Mouse (Mus musculus) lung, adult 2 months (tissue): ENCODE data around the gene Gne.

ENCODE experiments used
- CTCF ChIP-seq: fragments of 200-500 bp; IDR thresholded peaks from 2 replicates; pipeline ENCODE4 v1.5.1; 2011; ENCODE audit warnings: mild to moderate bottlenecking, low read length, control low read depth; ENCODE audit not compliant: insufficient read depth
- POLR2A ChIP-seq: fragments of 200-500 bp; IDR thresholded peaks from 2 replicates; pipeline ENCODE4 v1.6.1; 2011; ENCODE audit warnings: low read depth, mild to moderate bottlenecking, control low read depth, low read length, borderline replicate concordance; ENCODE audit errors: extremely low read depth

DNA sequence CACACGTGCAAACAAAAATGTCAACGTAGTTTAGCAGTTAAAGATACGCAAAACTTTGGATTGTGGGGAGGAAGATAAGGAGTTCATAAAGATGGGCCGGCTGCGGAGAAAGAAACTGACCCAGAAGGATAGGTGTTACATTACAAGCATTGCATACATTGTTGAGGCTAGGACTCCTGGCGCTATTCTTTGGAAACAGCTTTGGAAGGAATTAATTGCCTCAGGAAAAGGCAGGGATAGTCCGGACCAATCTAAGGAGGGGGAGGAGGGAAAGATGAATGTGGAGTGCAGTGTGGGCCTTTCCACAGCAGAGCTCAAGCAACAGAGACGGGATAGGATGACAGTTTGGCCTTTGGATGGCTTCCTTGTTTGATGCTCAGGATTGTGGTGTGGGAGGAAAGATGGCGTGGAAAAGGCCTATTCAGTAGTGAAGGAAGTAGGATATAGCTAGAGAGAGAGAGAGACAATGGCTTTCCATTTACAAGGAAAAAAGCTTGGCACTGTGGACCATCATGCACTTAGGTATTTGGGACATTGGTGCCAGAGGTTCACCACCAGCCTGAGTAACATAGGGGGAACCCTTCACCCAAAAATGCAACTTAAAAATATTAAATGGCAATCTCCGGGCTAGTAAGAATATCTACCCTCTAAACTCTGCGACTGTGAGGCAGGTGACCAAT is 70.4 kb downstream of the Gne start:
- TF ChIP-seq CTCF = no peak
- no peak for TF ChIP-seq POLR2A
